8 mouse cellular contexts compared by ENCODE assay signal in the genomic region with DNA sequence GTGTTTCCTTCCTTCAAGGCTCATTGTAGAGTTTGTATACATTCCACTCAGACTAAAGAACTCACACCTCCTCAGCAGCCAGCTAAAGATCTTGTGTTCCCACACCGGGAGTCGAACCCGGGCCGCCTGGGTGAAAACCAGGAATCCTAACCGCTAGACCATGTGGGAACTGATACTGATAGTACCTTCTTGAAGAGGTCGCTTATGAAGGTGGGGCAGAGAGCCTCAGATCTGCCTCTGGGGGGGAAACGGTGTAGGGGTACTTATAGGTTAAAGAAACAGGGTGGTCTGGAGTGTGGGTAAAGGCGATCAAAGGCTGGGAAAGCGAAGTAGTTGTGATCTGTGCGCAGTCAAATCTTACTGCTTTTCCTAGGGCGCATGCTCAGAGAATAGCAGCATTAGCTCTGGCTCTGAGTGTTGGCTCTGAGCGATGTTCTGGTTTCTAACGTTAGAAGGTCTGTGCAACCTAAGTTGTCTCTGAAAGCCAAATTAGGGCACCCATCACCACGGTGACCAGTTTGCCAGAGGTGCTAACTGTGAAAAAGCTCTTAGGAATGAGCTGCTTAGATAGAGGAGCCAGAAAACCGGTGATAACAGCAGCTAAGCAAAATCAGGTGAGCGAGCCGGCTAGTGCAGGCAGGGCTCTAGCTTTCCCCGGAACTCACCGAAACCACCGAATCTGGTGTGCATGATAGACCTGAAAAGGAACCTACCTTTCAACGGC.
DNase-seq lines count a peak whose midpoint lies in the region; ATAC-seq and TF ChIP-seq lines count a peak whose summit lies in the region.

No protein-coding gene starts in this region.

- peak overlapping the region; percentile 55 for H3K4me2 ChIP-seq in hindbrain, embryonic 12.5 days (replicated peaks)

- H3K4me3 ChIP-seq in embryonic facial prominence, embryonic 10.5 days, result peak overlapping the region; percentile 61
- peak overlapping the region; percentile 29 for H3K4me3 ChIP-seq in hindbrain, embryonic 12.5 days
- H3K4me3 ChIP-seq in small intestine, adult 2 months (ENCODE audit: low read depth, low read length), result peak overlapping the region; percentile 14

- WGBS in embryonic facial prominence, embryonic 10.5 days, result 15% methylated on average over 21 of the region's 21 CpGs
- WGBS in hindbrain, embryonic 12.5 days, result 21% methylated on average over 21 of the region's 21 CpGs
- 23% methylated on average over 21 of the region's 21 CpGs for WGBS in small intestine, adult 2 months

- H3K36me3 ChIP-seq in embryonic facial prominence, embryonic 10.5 days (replicated peaks), result no peaks in the 10 kb centered on the region
- no peaks in the 10 kb centered on the region for H3K36me3 ChIP-seq in hindbrain, embryonic 12.5 days
- H3K36me3 ChIP-seq in small intestine, adult 2 months (ENCODE audit: control insufficient read depth, insufficient read depth, low read length), result no peaks in the 10 kb centered on the region

- no peak overlapping the region; the same call in 1 of the 2 replicates for H3K9ac ChIP-seq in hindbrain, embryonic 12.5 days

- no peak for ATAC-seq in hindbrain, embryonic 12.5 days (ENCODE audit: low FRiP score)

- no peaks in the 10 kb centered on the region for H3K9me3 ChIP-seq in embryonic facial prominence, embryonic 10.5 days
- no peaks in the 10 kb centered on the region for H3K9me3 ChIP-seq in hindbrain, embryonic 12.5 days (replicated peaks)

- no peak for TF ChIP-seq CTCF in small intestine, adult 2 months (IDR thresholded peaks at IDR 0.05; ENCODE audit: extremely low read depth, insufficient read length, insufficient replicate concordance, low read depth, low read length)

- H3K4me1 ChIP-seq in embryonic facial prominence, embryonic 10.5 days, result peaks cover 19% of the 10 kb centered on the region
- peaks cover 12% of the 10 kb centered on the region; the same call in 1 of the 2 replicates for H3K4me1 ChIP-seq in hindbrain, embryonic 12.5 days
- H3K4me1 ChIP-seq in small intestine, adult 2 months (ENCODE audit: control insufficient read depth, insufficient read depth, insufficient read length, low read length), result no peaks in the 10 kb centered on the region

- DNase-seq in urinary bladder, adult 2 months (ENCODE audit: low spot score), result peak; percentile 27
- no peak for DNase-seq in urinary bladder, postnatal 4 days (ENCODE audit: low spot score in 2 of 2)
- DNase-seq in embryonic facial prominence, embryonic 10.5 days (ENCODE audit: low spot score), result peak; percentile 75
- DNase-seq in layer of hippocampus, adult 9-11 months, result peak; percentile 36
- peak; percentile 8 for DNase-seq in lung, postnatal 36 days
- DNase-seq in spleen, postnatal 10 days (ENCODE audit: low spot score in 2 of 2), result no peak

- no peaks in the 10 kb centered on the region for H3K27me3 ChIP-seq in embryonic facial prominence, embryonic 10.5 days (replicated peaks; ENCODE audit: low read depth, poor library complexity, severe bottlenecking)
- H3K27me3 ChIP-seq in hindbrain, embryonic 12.5 days, result peaks cover 3% of the 10 kb centered on the region; the same call in 1 of the 2 replicates
- H3K27me3 ChIP-seq in small intestine, adult 2 months (ENCODE audit: control insufficient read depth, insufficient read depth, low read length), result no peaks in the 10 kb centered on the region

- H3K27ac ChIP-seq in embryonic facial prominence, embryonic 10.5 days (replicated peaks), result no peak overlapping the region
- no peak overlapping the region for H3K27ac ChIP-seq in hindbrain, embryonic 12.5 days
- no peak overlapping the region for H3K27ac ChIP-seq in small intestine, adult 2 months (ENCODE audit: insufficient read depth, low read depth, low read length)

- TF ChIP-seq POLR2A in small intestine, adult 2 months (IDR thresholded peaks at IDR 0.05; ENCODE audit: low read depth, low read length), result no peak

Comparison
In these comparisons a context has a peak if more than half of its experiments do, and no peak if none do; other contexts are left out.
1. DNase-seq: peak in urinary bladder, adult 2 months (single experiment), embryonic facial prominence, embryonic 10.5 days (single experiment), layer of hippocampus, adult 9-11 months (single experiment) and lung, postnatal 36 days (single experiment); none in urinary bladder, postnatal 4 days (0 of 2) and spleen, postnatal 10 days (0 of 2).
2. Peak in every context shown above with its lines, with median percentiles within 50 percentile points of each other: H3K4me3 ChIP-seq.